In genomic region chr17:57031661-57032420, GRCm38 (mm10) we compare ENCODE assay signal across 7 mouse cellular contexts. TPM values are rescaled to one million over a fixed set of nuclear protein-coding genes. Genes with fewer than 3 reads are reported as not detected.
A peak's percentile ranks its signal among the peaks of the same experiment; 100 is the strongest.
DNase-seq lines count a peak whose midpoint lies in the region; ATAC-seq lines count a peak whose summit lies in the region.

No protein-coding gene starts in this region.

- H3K4me1 ChIP-seq in intestine, embryonic 15.5 days (replicated peaks): peaks cover 8% of the 10 kb centered on the region; the same call in 1 of the 2 replicates
- H3K4me1 ChIP-seq in midbrain, embryonic 10.5 days: peaks cover 27% of the 10 kb centered on the region

- intact Hi-C loops in gastrocnemius, postnatal 36 days (cut with DNase I): loop anchor here (2.0 to 5.0 kb wide), 2 partner anchors 19 to 940 kb away; no protein-coding TSS in a partner anchor
- intact Hi-C loops in left cerebral cortex, postnatal 25 days (cut with DNase I): loop anchor here (1.0 kb wide), 1 partner anchor 27 kb away; the partner anchor contains the start of genes Crb3 and Slc25a23

- peak; percentile 98 for ATAC-seq in intestine, embryonic 15.5 days

- H3K9ac ChIP-seq in intestine, embryonic 15.5 days: peak overlapping the region; percentile 39

- H3K4me3 ChIP-seq in intestine, embryonic 15.5 days (replicated peaks): peak overlapping the region; percentile 39
- H3K4me3 ChIP-seq in midbrain, embryonic 10.5 days: peak overlapping the region; percentile 87

- no peaks in the 10 kb centered on the region for H3K27me3 ChIP-seq in intestine, embryonic 15.5 days (replicated peaks)
- H3K27me3 ChIP-seq in midbrain, embryonic 10.5 days (ENCODE audit: low read depth, poor library complexity, severe bottlenecking): peaks cover 4% of the 10 kb centered on the region; the same call in 1 of the 2 replicates

- WGBS in intestine, embryonic 15.5 days: under 1% methylated on average over 38 of the region's 38 CpGs
- WGBS in midbrain, embryonic 10.5 days: under 1% methylated on average over 38 of the region's 38 CpGs

- H3K4me2 ChIP-seq in intestine, embryonic 15.5 days (replicated peaks): peak overlapping the region; percentile 69

- H3K36me3 ChIP-seq in intestine, embryonic 15.5 days: peaks cover 15% of the 10 kb centered on the region; the same call in 1 of the 2 replicates
- peaks cover 31% of the 10 kb centered on the region for H3K36me3 ChIP-seq in midbrain, embryonic 10.5 days

- DNase-seq in adrenal gland, adult 8-10 months: peak; percentile 100
- DNase-seq in embryo, embryonic 11.5 days (ENCODE audit: low read depth, low spot score): peak; percentile 100
- peak; percentile 98 to 99 for DNase-seq in gastrocnemius, postnatal 36 days
- DNase-seq in left cerebral cortex, postnatal 25 days (ENCODE audit: low spot score in 2 of 2): peak; percentile 100
- DNase-seq in midbrain, embryonic 10.5 days (ENCODE audit: low spot score): peak; percentile 100
- peak; percentile 95 for DNase-seq in right cerebral cortex, postnatal 4 days

- H3K9me3 ChIP-seq in intestine, embryonic 15.5 days: no peaks in the 10 kb centered on the region
- no peaks in the 10 kb centered on the region for H3K9me3 ChIP-seq in midbrain, embryonic 10.5 days (replicated peaks)

- peak overlapping the region; percentile 85 for H3K27ac ChIP-seq in intestine, embryonic 15.5 days
- H3K27ac ChIP-seq in midbrain, embryonic 10.5 days (replicated peaks): peak overlapping the region; percentile 99

RNA-seq across cellular contexts. Expression of gene Khsrp, which starts 0.5 kb away (rescaled TPM):
- 100 to 1,000 TPM in 2 of 4 experiments, 10 to 100 TPM in 2; 92.3 to 122 (median 102) TPM for total RNA-seq in adrenal gland, adult 8-10 months (2022)
- 10 to 100 TPM; 20.8 to 27.9 TPM for total RNA-seq in gastrocnemius, postnatal 36 days (2021)
- polyA plus RNA-seq in intestine, embryonic 15.5 days (2015; fragmentation: Nextera tagmentation; extraction: Ambion mirVana): 37.5 and 38.9 TPM in 2 replicates
- 100 to 1,000 TPM; 103 to 110 TPM for total RNA-seq in left cerebral cortex, postnatal 25 days (2021)
- 45.4 and 53.7 TPM in 2 replicates for polyA plus RNA-seq in midbrain, embryonic 10.5 days (2016; fragmentation: Nextera tagmentation; extraction: Ambion mirVana)

RNA-seq across cellular contexts. Expression of gene Slc25a41, which starts 9.6 kb away (rescaled TPM):
- total RNA-seq in adrenal gland, adult 8-10 months (2022): under 1 TPM in 1 of 4 experiments, not detected in 3; 0.38 TPM
- not detected for total RNA-seq in gastrocnemius, postnatal 36 days (2021)
- polyA plus RNA-seq in intestine, embryonic 15.5 days (2015; fragmentation: Nextera tagmentation; extraction: Ambion mirVana): not detected in 2 replicates
- not detected for total RNA-seq in left cerebral cortex, postnatal 25 days (2021)
- 0.10 TPM in 1 of 2 replicates, not detected in the other for polyA plus RNA-seq in midbrain, embryonic 10.5 days (2016; fragmentation: Nextera tagmentation; extraction: Ambion mirVana)

RNA-seq across cellular contexts. Expression of gene Gm17949, which starts 20.6 kb away (rescaled TPM):
- under 1 TPM; 0.29 to 0.80 (median 0.45) TPM for total RNA-seq in adrenal gland, adult 8-10 months (2022)
- not detected for total RNA-seq in gastrocnemius, postnatal 36 days (2021)
- 0.24 and 0.42 TPM in 2 replicates for polyA plus RNA-seq in intestine, embryonic 15.5 days (2015; fragmentation: Nextera tagmentation; extraction: Ambion mirVana)
- total RNA-seq in left cerebral cortex, postnatal 25 days (2021): under 1 TPM in 1 of 2 experiments, not detected in 1; 0.50 TPM
- 0.39 and 0.52 TPM in 2 replicates for polyA plus RNA-seq in midbrain, embryonic 10.5 days (2016; fragmentation: Nextera tagmentation; extraction: Ambion mirVana)

RNA-seq across cellular contexts. Expression of gene Gtf2f1, which starts 20.8 kb away (rescaled TPM):
- 10 to 100 TPM; 45.6 to 68.2 (median 54.2) TPM for total RNA-seq in adrenal gland, adult 8-10 months (2022)
- 10 to 100 TPM; 15.1 to 16.8 TPM for total RNA-seq in gastrocnemius, postnatal 36 days (2021)
- polyA plus RNA-seq in intestine, embryonic 15.5 days (2015; fragmentation: Nextera tagmentation; extraction: Ambion mirVana): 60.0 and 61.8 TPM in 2 replicates
- 10 to 100 TPM; 53.7 to 58.9 TPM for total RNA-seq in left cerebral cortex, postnatal 25 days (2021)
- polyA plus RNA-seq in midbrain, embryonic 10.5 days (2016; fragmentation: Nextera tagmentation; extraction: Ambion mirVana): 81.2 and 83.3 TPM in 2 replicates

RNA-seq across cellular contexts. Expression of gene Crb3, which starts 27.1 kb away (rescaled TPM):
- total RNA-seq in adrenal gland, adult 8-10 months (2022): 1 to 10 TPM in 3 of 4 experiments, under 1 TPM in 1; 0.70 to 4.4 (median 2.2) TPM
- total RNA-seq in gastrocnemius, postnatal 36 days (2021): under 1 TPM; 0.51 to 0.57 TPM
- 90.2 and 91.6 TPM in 2 replicates for polyA plus RNA-seq in intestine, embryonic 15.5 days (2015; fragmentation: Nextera tagmentation; extraction: Ambion mirVana)
- 1 to 10 TPM; 1.2 to 2.4 TPM for total RNA-seq in left cerebral cortex, postnatal 25 days (2021)
- 1.2 and 1.5 TPM in 2 replicates for polyA plus RNA-seq in midbrain, embryonic 10.5 days (2016; fragmentation: Nextera tagmentation; extraction: Ambion mirVana)

Comparison
In these comparisons a context has a peak if more than half of its experiments do, and no peak if none do; other contexts are left out.
1. Peak in every context shown above with its lines: DNase-seq, ATAC-seq, H3K4me3 ChIP-seq and H3K27ac ChIP-seq.